Mouse (Mus musculus): ENCODE measurements around the gene Tlr4. TPM values are rescaled to one million over a fixed set of nuclear protein-coding genes. Genes with fewer than 3 reads are reported as not detected.

Tlr4 gene
- total RNA-seq (2021) = 10 to 100 TPM; 16.1 to 21.2 TPM

- peak; percentile 81 for DNase-seq
Observed at GRCm38 (mm10) chr4:66827463-66828162, at the start of gene Tlr4. Gene Tlr4 (plus strand): TSS chr4:66827584.

DNA sequence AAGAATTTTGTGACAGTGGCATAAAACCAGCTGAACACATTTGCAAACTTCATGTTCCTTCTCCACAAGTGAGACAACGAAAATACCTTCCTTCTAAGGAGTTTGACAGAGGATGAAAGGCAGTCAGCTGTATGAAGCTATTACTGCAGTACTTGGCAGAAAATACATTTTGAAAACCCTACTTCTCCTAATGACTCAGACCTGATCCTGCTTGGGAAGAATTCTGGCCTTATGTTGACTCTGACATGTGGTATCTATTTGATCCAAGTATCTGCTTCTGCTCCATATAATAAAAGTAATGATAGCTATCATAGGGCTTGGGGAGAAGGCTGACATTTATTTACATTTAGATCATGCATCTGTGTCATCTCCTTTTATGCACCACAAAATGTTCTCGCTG lies 33.1 kb upstream of the Tlr4 start:
- no peak for DNase-seq

DNA sequence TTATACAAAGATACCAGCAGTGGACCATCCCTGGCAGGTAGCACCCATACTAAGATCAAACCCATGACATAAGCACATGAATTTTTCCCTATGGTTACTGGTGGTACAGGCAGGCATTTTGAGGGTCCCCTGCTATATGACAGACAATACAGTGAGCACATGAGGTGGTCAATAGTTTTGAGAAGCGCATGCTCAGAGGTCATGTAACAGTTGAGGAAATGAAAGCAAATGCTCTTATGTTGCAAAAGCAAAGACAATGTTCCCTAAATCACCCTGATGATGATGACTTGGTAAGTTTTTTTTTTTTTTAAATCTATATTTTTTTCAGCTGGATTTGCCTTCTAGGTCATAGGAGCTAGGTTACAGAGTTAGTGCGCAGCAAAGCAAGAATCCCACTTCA lies 30.7 kb upstream of the Tlr4 start:
- no peak for DNase-seq

- no peak for DNase-seq
Observed at GRCm38 (mm10) chr4:66804552-66805301, 22.7 kb upstream of the Tlr4 start.

- no peak for DNase-seq
Observed at GRCm38 (mm10) chr4:66805747-66806146, 21.6 kb upstream of the Tlr4 start.

DNA sequence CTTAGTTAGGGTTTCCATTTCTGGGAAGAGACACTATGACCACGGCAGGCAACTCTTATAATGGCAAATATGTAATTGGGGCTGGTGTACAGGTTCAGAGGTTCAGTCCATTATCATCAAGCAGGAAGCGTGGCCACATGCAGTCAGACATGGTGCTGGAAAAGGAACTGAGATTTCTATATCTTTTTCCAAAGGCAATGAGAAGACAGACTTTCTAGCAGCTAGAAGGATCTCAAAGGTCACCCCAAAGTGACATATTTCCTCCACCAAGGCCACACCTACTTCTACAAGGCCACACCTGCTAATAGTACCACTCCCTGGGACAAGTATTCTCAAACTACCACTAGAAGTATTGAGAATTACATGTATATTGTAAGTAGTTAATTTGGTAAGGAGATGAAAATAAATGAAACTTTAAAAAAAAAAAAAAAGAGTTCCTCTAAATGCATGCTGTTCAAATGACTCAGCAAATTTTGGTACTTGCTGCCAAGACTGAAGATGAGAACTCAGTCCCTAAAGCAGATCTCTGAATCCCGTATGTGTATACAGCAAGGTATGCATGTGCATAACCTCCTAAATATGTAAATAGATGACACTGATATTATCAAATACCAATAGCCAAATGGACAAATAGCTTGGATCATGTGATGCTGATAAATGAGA lies 10.9 kb upstream of the Tlr4 start:
- no peak for DNase-seq

DNA sequence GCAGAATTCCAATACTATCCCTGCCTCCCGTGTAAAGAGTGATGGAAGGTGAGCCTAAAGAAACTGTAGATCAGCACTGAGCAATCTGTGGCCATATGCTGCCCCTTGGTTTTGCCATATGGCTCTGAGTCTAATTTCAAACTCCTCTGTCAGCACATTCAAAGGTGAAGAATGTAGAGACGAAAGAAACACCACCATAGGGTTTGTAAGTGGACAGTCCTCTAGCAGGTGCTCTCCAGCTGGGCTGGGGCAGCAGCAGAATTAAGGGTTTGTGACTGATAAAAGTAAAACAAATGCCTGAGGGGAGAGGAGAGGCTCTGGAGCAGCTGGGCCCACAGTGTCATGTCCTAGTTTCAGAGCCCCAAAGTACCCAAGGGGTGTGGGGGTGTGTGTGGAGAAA lies 6.2 kb upstream of the Tlr4 start:
- no peak for DNase-seq

DNA sequence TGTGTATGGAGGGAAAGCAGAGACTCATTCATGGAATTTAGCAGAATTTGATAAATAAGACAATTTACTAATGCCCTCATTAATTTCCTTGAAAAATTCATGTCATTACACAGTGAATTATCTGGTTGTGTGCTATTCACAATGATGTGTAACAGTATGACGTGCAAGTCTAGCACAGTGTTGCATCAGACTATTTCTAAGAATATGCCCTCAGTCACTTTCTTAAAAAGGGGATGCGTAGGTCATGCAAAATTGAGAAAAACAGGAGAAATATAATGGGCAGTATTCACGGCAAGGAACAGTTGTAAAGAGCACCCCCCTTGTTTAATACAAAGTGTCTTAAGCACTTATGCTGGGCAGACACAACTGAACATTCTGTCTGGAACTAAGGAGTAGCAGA lies 5.6 kb upstream of the Tlr4 start:
- DNase-seq = no peak

GRCm38 (mm10) chr4:66828163-66828668 lies 832 bp downstream of the Tlr4 start:
- DNase-seq = peak; percentile 9

- DNase-seq = peak; percentile 18
Observed at GRCm38 (mm10) chr4:66828686-66829085, 1.3 kb downstream of the Tlr4 start.

DNA sequence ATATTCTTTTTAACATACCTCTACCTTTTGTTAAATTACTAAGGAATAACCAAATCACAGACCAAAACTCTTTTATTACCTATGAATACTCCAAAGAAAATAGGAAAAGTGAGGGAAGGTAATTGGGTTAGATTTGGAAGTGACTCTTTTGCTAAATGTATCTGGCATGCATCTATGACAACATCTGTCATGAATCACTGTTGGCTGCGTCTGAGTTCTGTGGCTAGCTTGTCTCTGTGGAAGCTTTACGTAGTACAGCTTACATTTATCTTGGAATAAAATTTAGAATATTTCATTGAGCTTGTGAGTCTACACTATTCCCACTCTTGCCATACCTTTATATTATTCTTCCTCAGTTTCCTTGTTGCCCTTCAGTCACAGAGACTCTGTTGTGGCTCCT lies 10.7 kb downstream of the Tlr4 start:
- no peak for DNase-seq

DNA sequence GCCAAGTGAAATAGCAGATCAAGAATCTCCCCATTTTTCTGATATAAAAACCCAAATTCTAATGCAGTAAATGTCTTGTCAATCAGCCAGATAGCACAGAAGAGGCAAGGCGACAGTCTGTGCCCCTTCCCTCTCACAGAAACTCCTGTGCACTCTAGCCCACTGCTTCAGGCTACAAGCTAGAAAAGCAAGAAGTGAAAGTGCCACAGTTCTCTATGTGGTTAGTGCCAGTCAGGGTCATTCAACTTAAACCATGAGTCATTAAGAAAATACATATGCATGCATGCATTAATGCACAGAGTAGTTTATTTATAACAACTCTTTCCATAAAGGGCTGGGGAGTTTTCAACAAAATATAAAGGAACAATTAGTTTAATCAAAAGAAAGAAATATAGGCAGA lies 15.9 kb downstream of the Tlr4 start:
- DNase-seq = no peak

GRCm38 (mm10) chr4:66852011-66852410 lies 24.6 kb downstream of the Tlr4 start:
- DNase-seq = no peak

GRCm38 (mm10) chr4:66856992-66857391 lies 29.6 kb downstream of the Tlr4 start:
- no peak for DNase-seq

GRCm38 (mm10) chr4:66869919-66870318 lies 42.5 kb downstream of the Tlr4 start:
- DNase-seq = no peak

DNA sequence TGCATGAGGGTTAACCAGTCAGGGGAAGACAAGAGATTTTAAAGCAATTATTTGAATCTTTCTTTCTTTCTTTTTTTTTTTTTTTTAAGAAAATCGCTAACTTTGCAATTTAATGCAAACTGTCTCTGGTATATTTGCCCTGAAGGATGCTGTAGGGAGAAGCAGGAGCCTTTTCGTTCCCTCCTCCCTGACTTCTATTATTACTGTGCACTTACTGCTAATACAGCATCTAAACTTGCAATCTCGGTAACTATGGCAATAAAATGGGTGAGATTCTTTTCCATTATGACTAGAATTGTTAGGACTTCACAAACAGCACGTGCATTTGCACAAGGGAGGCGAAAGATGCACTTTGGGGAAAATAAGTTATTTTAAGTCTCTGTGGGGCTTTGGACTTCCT lies 44.6 kb downstream of the Tlr4 start:
- no peak for DNase-seq

GRCm38 (mm10) chr4:66873342-66873741 lies 46.0 kb downstream of the Tlr4 start:
- no peak for DNase-seq

DNA sequence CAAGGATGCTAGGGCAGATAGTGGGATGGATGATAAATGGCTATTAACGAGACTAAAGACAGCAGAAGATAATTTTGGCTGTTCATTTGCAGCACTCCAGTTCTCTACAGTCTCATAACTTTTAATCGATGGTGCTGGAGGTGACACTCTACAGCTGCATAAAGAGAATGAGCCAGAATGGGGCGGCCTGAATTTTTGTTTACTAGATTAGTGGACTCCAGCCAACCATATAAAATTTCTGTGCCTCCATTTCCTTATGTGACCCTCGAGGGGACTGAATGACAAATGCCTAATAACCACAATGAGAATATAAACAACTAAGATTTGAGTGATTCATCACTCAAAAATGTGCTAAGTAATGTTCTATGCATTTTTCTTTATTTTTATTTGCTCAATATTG lies 48.4 kb downstream of the Tlr4 start:
- no peak for DNase-seq

- no peak for DNase-seq
Observed at GRCm38 (mm10) chr4:66877609-66878008, 50.2 kb downstream of the Tlr4 start.

- no peak for DNase-seq
Observed at GRCm38 (mm10) chr4:66881496-66881895, 54.1 kb downstream of the Tlr4 start.

DNA sequence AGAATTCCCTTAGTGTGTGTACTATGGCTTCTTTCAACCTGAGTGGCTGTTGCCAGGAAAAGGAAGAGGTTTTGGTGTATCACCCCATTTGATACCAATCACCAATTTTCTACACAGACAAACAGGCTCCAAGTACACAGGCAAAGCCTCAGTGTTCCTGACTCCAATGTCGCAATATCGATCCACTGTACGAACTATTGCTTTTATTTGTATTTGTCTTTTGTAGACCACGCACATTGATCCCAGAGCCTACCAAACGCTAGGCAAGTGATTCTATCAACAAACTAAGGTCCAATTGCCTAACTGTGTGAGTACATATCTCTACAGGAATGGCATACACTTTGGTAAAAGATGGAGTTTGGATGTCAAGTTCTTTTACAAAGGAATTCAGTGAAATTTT lies 55.9 kb downstream of the Tlr4 start:
- DNase-seq = no peak

GRCm38 (mm10) chr4:66894547-66894946 lies 67.2 kb downstream of the Tlr4 start:
- peak; percentile 54 for DNase-seq

DNA sequence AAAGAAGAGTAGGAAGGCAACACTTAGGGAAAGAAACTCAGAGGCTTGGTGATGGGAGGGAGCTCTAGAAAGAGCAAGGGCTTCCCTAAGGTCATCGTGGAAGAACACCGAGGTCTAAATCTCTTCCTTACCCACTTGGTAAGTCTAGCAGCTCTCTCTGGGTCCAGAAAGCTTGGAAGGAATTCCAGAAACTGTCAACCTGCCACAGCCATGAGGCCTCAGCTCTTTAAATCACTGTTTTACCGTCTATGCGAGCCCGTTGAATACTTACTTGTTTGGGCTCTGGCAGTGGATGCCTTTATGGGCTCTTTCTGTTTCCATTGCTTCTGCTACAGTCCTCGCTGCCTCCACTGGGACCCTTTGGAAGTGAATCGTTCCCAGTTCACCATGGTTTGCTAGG lies 67.6 kb downstream of the Tlr4 start:
- DNase-seq = no peak

- DNase-seq = no peak
Observed at GRCm38 (mm10) chr4:66900126-66900525, 72.7 kb downstream of the Tlr4 start.
